Mouse (Mus musculus) kidney, embryonic 14.5 days (tissue): Measurements from ENCODE around the gene Itgb2. TPM values are rescaled to one million over a fixed set of nuclear protein-coding genes. Genes with fewer than 3 reads are reported as not detected.

Experiments
- ATAC-seq: fragments of 200-750 bp; cut with Nextera tagmentation; 2 replicates; pipeline ENCODE4 v1.8.0; 2017; ENCODE audit warnings: moderate number of reproducible peaks, mild to moderate bottlenecking, moderate TSS enrichment, moderate library complexity; ENCODE audit not compliant: low FRiP score, low TSS enrichment
- H3K27ac ChIP-seq: fragments of 300-500 bp; sonication (generic); 2 replicates; pipeline ENCODE4 v1.5.1; 2014; ENCODE audit warnings: low read depth, mild to moderate bottlenecking, low read length, moderate library complexity, mixed read lengths
- H3K27me3 ChIP-seq: fragments of 300-500 bp; sonication (generic); 2 replicates; pipeline ENCODE4 v1.6.1; 2014; ENCODE audit warnings: mild to moderate bottlenecking, low read length; ENCODE audit not compliant: control insufficient read depth, insufficient read depth
- H3K36me3 ChIP-seq: fragments of 300-500 bp; sonication (generic); 2 replicates; pipeline ENCODE4 v1.6.1; 2014; ENCODE audit warnings: low read length, mixed read lengths; ENCODE audit not compliant: control insufficient read depth, insufficient read depth
- H3K4me1 ChIP-seq: fragments of 300-500 bp; sonication (generic); 2 replicates; pipeline ENCODE4 v1.6.1; 2014; ENCODE audit warnings: low read length, mixed read lengths; ENCODE audit not compliant: control insufficient read depth, insufficient read depth
- H3K4me2 ChIP-seq: fragments of 300-500 bp; sonication (generic); replicated peaks from 2 replicates; pipeline ENCODE4 v1.6.1; 2014; ENCODE audit warnings: low read depth, mild to moderate bottlenecking, low read length
- H3K4me3 ChIP-seq: fragments of 300-500 bp; sonication (generic); 2 replicates; pipeline ENCODE4 v1.5.1; 2014; ENCODE audit warnings: mild to moderate bottlenecking, low read length
- H3K9ac ChIP-seq: fragments of 300-500 bp; sonication (generic); 2 replicates; pipeline ENCODE4 v1.6.1; 2014; ENCODE audit warnings: low read depth, mild to moderate bottlenecking, low read length, moderate library complexity
- H3K9me3 ChIP-seq: fragments of 300-500 bp; sonication (generic); 2 replicates; pipeline ENCODE4 v1.6.1; 2016; ENCODE audit warnings: low read length; ENCODE audit not compliant: control insufficient read depth
- WGBS: fragments of 180-500 bp; shearing (Covaris S2); extraction: QIAGEN DNeasy Blood & Tissue Kit; methylation state at CpG from one replicate; pipeline ENCODE4 v1.1.7; 2014; 5-methylcytosine and 5-hydroxymethylcytosine counted together
- polyA plus RNA-seq: library from polyadenylated mRNA; unstranded; fragments of >200 nt; fragmentation: Nextera tagmentation; extraction: Ambion mirVana; gene quantifications from 2 replicates; pipeline ENCODE4 v1.2.1, GENCODE M21; 2014

Gene Itgb2
- polyA plus RNA-seq, 1 experiment from 2014 or later: 1.1 TPM

DNA sequence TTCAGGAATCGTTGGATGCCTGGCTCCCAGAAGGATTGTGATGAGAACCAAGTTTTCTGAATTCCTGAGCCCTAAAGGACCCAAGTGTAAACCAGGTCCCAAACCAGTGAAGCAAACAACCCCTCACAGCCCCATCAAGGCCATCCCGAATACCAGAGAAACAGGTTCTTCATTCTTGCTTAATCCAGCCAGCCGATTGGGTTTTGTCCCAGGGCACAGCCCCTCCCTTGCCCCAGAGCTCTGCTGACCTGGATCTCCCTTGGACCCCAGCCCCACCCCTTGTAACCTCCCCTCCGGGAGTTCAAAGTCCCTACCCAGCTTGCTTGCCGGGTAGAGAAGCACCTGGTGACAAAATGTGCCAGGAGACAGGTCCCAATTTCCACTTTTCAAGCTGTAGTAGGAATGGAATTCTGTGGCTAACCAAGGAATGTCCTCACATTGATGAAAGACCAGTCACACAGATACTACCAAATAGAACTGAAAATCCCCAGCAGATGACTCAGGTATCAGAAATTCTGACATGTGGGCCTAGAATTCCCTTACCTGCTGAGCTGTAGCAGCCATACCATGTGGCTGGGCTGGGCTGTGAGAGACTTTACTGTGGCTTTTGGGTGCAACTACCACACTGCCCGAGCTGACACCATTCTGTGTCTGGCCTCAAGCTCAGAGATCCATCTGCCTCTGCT, 40.1 kb downstream of the Itgb2 start:
- no peak overlapping the region for H3K4me3 ChIP-seq
- H3K9ac ChIP-seq: no peak overlapping the region
- no peaks in the 10 kb centered on the region for H3K27me3 ChIP-seq
- H3K4me1 ChIP-seq: 0 out of 2 replicates have a peak, but pooled peaks cover 5% of the 10 kb centered on the region
- no peak overlapping the region for H3K4me2 ChIP-seq
- 45% methylated on average over 6 of the region's 6 CpGs for WGBS
- H3K9me3 ChIP-seq: no peaks in the 10 kb centered on the region
- ATAC-seq: peak; percentile 33; the same call in 1 of the 2 replicates
- no peaks in the 10 kb centered on the region for H3K36me3 ChIP-seq
- H3K27ac ChIP-seq: peak overlapping the region; percentile 30; the same call in 1 of the 2 replicates

GRCm38 (mm10) chr10:77572225-77572624, 42.2 kb downstream of the Itgb2 start:
- 4% methylated on average over 3 of the region's 3 CpGs for WGBS
- Histone ChIP-seq H3K27ac (no peak overlapping the region), H3K9ac (no peak overlapping the region)

DNA sequence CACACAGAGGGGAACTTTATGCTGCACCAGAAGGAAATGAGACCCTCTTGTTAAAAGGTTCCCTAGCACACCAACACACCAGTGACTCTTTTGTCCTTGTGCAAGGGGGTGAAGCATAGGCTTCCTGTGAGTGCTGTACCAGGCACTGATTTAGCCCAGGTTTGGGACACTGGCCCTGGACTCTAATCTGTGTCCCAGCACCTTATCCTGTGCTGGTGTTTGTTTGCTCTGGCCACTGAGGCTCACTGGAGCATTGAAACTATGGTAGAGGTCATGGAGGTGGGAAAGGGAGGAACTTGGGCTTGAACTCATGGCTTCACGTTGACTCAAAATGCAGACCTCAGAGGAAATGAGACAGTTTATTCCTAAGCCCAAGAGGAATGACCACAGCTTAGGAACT, 43.1 kb downstream of the Itgb2 start:
- no peak for ATAC-seq
- H3K4me1 ChIP-seq: 0 out of 2 replicates have a peak, but pooled peaks cover 5% of the 10 kb centered on the region
- no peaks in the 10 kb centered on the region for H3K9me3 ChIP-seq
- no peak overlapping the region for H3K27ac ChIP-seq
- H3K4me2 ChIP-seq: no peak overlapping the region
- H3K9ac ChIP-seq: no peak overlapping the region
- no peaks in the 10 kb centered on the region for H3K36me3 ChIP-seq
- no peak overlapping the region for H3K4me3 ChIP-seq
- H3K27me3 ChIP-seq: no peaks in the 10 kb centered on the region
- 32% methylated on average over 1 of the region's 1 CpGs for WGBS

More at GRCm38 (mm10) chr10:77572225-77572624, 42.2 kb downstream of the Itgb2 start:
- no peak for ATAC-seq
- H3K36me3 ChIP-seq: no peaks in the 10 kb centered on the region
- H3K4me3 ChIP-seq: no peak overlapping the region
- no peak overlapping the region for H3K4me2 ChIP-seq
- H3K9me3 ChIP-seq: no peaks in the 10 kb centered on the region
- 0 out of 2 replicates have a peak, but pooled peaks cover 5% of the 10 kb centered on the region for H3K4me1 ChIP-seq
- no peaks in the 10 kb centered on the region for H3K27me3 ChIP-seq

GRCm38 (mm10) chr10:77580027-77580920, 50.2 kb downstream of the Itgb2 start:
- Histone ChIP-seq H3K27ac (no peak overlapping the region), H3K9ac (no peak overlapping the region), H3K27me3 (no peaks in the 10 kb centered on the region), H3K9me3 (no peaks in the 10 kb centered on the region), H3K4me1 (peaks cover 13% of the 10 kb centered on the region; the same call in 1 of the 2 replicates), H3K4me3 (no peak overlapping the region), H3K36me3 (no peaks in the 10 kb centered on the region), H3K4me2 (no peak overlapping the region)
- ATAC-seq: no peak
- WGBS: 58% methylated on average over 10 of the region's 10 CpGs

DNA sequence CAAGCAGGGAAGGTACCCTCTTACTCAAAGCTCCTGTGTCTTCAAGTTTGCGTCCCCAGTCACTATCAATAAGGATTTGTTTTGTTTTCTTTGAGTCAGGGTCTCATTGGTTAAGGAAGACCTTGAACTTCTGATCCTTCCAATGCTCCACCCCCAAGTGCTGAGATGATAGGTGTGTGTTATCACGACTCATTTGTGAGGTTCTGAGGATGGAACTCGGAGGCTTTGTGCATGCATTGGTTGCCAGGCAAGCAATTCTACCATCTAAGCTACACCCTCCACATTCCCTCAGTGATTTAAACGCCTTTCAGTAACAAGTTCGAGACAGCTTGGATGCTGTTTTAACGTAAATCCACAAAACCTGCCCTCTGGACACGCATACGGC, 51.0 kb downstream of the Itgb2 start:
- H3K4me1 ChIP-seq: peaks cover 13% of the 10 kb centered on the region; the same call in 1 of the 2 replicates
- H3K27ac ChIP-seq: peak overlapping the region; percentile 77; the same call in 1 of the 2 replicates
- peak overlapping the region; percentile 91 for H3K4me2 ChIP-seq
- 0 out of 2 replicates have a peak, but pooled peaks cover 3% of the 10 kb centered on the region for H3K36me3 ChIP-seq
- peak overlapping the region; percentile 87 for H3K4me3 ChIP-seq
- H3K9ac ChIP-seq: peak overlapping the region; percentile 78
- no peaks in the 10 kb centered on the region for H3K27me3 ChIP-seq
- 7% methylated on average over 8 of the region's 8 CpGs for WGBS
- H3K9me3 ChIP-seq: no peaks in the 10 kb centered on the region
- peak; percentile 5 for ATAC-seq

DNA sequence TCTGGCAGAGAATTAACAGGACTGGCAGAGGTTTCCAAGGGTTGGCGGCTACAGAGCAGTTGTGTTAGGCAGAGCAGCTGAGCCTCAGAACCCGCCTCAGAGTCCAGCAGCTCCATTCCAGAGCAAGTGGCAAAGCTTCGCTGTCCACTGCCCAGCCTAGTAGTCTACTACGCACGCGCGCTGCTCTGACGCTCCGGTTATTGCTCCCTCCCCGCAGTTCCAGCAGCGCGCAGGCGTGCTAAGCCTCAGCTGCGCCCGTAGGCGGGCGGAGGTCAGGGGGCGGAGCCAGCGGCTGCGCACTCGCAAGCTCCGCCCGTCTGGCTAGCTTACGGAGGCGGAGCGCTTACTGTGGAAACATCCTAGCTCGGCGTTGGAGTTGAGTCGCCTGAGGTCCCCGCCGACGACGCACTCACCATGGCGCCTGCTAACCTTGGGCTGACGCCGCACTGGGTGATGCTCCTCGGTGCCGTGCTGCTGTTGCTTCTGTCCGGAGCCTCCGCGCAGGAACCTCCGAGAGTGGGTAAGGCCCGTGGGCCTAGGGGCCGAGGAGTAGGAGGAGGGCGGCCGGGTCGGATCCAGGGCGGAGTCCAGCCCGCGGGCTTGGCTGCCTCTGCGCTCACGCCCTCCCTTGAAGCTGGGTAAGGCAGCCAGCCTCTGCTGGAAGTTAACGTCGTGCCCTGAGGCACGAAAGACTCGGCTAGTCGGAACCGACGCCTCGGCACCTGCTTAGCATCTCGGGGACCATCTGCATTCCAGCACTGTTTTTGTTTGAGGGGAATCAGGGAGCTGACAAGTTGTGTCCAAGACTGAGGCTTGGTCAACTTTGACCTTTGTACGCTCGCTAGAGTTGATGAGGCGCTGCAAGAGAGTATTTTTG, 51.6 kb downstream of the Itgb2 start, which contains the start of gene Pttg1ip:
TSS of gene Pttg1ip (plus strand) at position 313 of the 877 bp plus-strand sequence.
- Histone ChIP-seq H3K27me3 (no peaks in the 10 kb centered on the region), H3K9ac (peak within 1 kb of the TSS; percentile 78), H3K4me2 (peak within 1 kb of the TSS; percentile 91), H3K27ac (peak within 1 kb of the TSS; percentile 95), H3K4me1 (peaks cover 13% of the 10 kb centered on the region; the same call in 1 of the 2 replicates), H3K4me3 (peak within 1 kb of the TSS; percentile 87), H3K9me3 (no peaks in the 10 kb centered on the region), H3K36me3 (0 out of 2 replicates have a peak, but pooled peaks cover 5% of the 10 kb centered on the region)
- ATAC-seq: peak; percentile 97
- under 1% methylated on average over 64 of the region's 64 CpGs for WGBS

DNA sequence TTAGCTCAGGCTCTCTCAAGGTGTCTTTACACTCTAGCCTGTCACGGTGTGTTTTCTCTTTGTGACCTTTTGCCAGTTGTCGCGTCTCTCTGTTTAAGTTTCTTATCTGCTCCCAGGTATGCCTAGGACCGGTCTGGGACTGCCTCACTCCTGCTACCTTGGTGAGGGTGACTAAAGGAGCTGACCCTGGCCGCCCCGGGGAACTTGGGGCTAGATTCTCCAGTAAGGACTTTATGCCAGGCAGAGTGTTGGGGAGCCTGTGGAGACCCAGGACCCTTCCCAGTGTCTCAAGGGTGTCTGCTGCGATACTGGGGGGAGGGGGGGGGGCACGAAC, 52.2 kb downstream of the Itgb2 start:
- Histone ChIP-seq H3K36me3 (peaks cover 11% of the 10 kb centered on the region; the same call in 1 of the 2 replicates), H3K27ac (peak overlapping the region; percentile 95), H3K4me1 (peaks cover 13% of the 10 kb centered on the region; the same call in 1 of the 2 replicates), H3K4me3 (peak overlapping the region; percentile 87), H3K9ac (peak overlapping the region; percentile 78), H3K4me2 (peak overlapping the region; percentile 91), H3K27me3 (no peaks in the 10 kb centered on the region), H3K9me3 (no peaks in the 10 kb centered on the region)
- 0 out of 2 replicates have a peak, but pooled peaks have one; percentile 1 for ATAC-seq
- WGBS: 11% methylated on average over 8 of the region's 8 CpGs

DNA sequence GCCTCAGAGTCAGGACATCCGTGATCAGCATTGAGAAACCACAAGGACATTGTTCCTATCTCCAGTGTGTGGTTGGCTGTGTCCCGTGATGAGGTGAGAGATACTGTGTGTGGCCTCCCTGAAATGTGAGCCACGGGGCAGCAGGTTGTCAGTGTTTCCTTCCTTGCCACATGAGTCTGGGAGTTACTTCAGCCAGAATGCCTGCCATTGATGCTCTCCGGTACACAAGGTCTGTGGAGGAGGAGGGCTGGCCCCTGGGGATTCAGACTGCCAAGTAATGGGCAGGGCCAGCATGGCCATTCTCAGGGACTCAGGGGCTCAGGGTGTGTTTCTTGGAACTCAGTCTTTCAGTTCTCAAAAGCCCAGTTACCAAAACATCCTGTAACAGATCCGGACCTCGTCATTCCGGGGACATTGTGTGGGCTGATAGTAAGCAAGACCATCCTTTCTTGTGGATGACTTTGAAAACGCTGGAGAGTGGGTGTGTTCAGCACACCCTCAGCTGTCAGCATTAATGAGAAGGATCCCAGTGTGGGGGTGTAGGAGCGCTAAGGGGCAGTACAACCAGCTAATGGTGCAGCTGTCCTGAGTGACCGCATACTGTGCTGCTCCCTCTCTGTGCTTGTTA, 53.9 kb downstream of the Itgb2 start:
- H3K4me3 ChIP-seq: no peak overlapping the region
- H3K4me2 ChIP-seq: no peak overlapping the region
- peaks cover 21% of the 10 kb centered on the region for H3K36me3 ChIP-seq
- H3K9me3 ChIP-seq: no peaks in the 10 kb centered on the region
- no peak overlapping the region for H3K27ac ChIP-seq
- H3K9ac ChIP-seq: no peak overlapping the region
- 49% methylated on average over 10 of the region's 10 CpGs for WGBS
- no peak for ATAC-seq
- no peaks in the 10 kb centered on the region for H3K27me3 ChIP-seq
- H3K4me1 ChIP-seq: peaks cover 13% of the 10 kb centered on the region; the same call in 1 of the 2 replicates
